Mouse (Mus musculus) cerebellum, adult 18-20 months (tissue): ENCODE data around the gene Klk1b1.
A peak's percentile ranks its signal among the peaks of the same experiment; 100 is the strongest.
"Not testable (repeated sequence)": the region's sequence is repeated elsewhere in the genome, so short reads cannot be mapped to it uniquely, and the experiment has no call there.

Experiments used
- DNase-seq, 2 experiments: peaks; one replicate each; pipeline ENCODE4 v3.0.0; 2021

The Klk1b1 gene

GRCm38 (mm10) chr7:43966451-43966850 lies at the start of gene Klk1b1:
TSS of gene Klk1b1 (plus strand) at chr7:43966751.
- DNase-seq: no peak

- DNase-seq: no peak
These were observed 48.1 kb upstream of the Klk1b1 start for GRCm38 (mm10) chr7:43918426-43918825.

GRCm38 (mm10) chr7:43918871-43919270 lies 47.7 kb upstream of the Klk1b1 start:
- DNase-seq: no peak

- peak; percentile 46 to 55 for DNase-seq
These were observed 46.7 kb upstream of the Klk1b1 start for GRCm38 (mm10) chr7:43919559-43920451.

- no peak for DNase-seq
These were observed 46.0 kb upstream of the Klk1b1 start for GRCm38 (mm10) chr7:43920582-43920981.

- no peak for DNase-seq
These were observed 45.5 kb upstream of the Klk1b1 start for GRCm38 (mm10) chr7:43921087-43921486.

GRCm38 (mm10) chr7:43921941-43922340 lies 44.6 kb upstream of the Klk1b1 start:
- DNase-seq: no peak

- no peak for DNase-seq
These were observed 40.6 kb upstream of the Klk1b1 start for GRCm38 (mm10) chr7:43925985-43926384.

GRCm38 (mm10) chr7:43928521-43928920 lies 38.0 kb upstream of the Klk1b1 start:
- peak in 1 of 2 experiments; percentile 9 for DNase-seq

GRCm38 (mm10) chr7:43932337-43932736 lies 34.2 kb upstream of the Klk1b1 start:
- DNase-seq: no peak

GRCm38 (mm10) chr7:43933440-43933839 lies 33.1 kb upstream of the Klk1b1 start, which contains the start of gene Klk15:
TSS of gene Klk15 (plus strand) at chr7:43933740.
- no peak for DNase-seq

GRCm38 (mm10) chr7:43934747-43935146 lies 31.8 kb upstream of the Klk1b1 start:
- DNase-seq: no peak

- DNase-seq: no peak
These were observed 30.0 kb upstream of the Klk1b1 start for GRCm38 (mm10) chr7:43936551-43936950.

- DNase-seq: not testable (repeated sequence)
These were observed 24.3 kb upstream of the Klk1b1 start for GRCm38 (mm10) chr7:43942293-43942692.

- no peak for DNase-seq
These were observed 21.8 kb upstream of the Klk1b1 start for GRCm38 (mm10) chr7:43944727-43945264.

GRCm38 (mm10) chr7:43950364-43950763 lies 16.2 kb upstream of the Klk1b1 start, which contains the start of gene Klk1b8:
TSS of gene Klk1b8 (plus strand) at chr7:43950664.
- DNase-seq: no peak

- DNase-seq: no peak
These were observed 13.8 kb upstream of the Klk1b1 start for GRCm38 (mm10) chr7:43952703-43953102.

- no peak for DNase-seq
These were observed 507 bp downstream of the Klk1b1 start for GRCm38 (mm10) chr7:43967058-43967457.

GRCm38 (mm10) chr7:43967612-43968011 lies 1.1 kb downstream of the Klk1b1 start:
- no peak for DNase-seq

GRCm38 (mm10) chr7:43975761-43976160 lies 9.2 kb downstream of the Klk1b1 start, which contains the start of gene Klk1b9:
TSS of gene Klk1b9 (plus strand) at chr7:43976061.
- DNase-seq: not testable (repeated sequence)

- DNase-seq: no peak
These were observed 19.1 kb downstream of the Klk1b1 start for GRCm38 (mm10) chr7:43985657-43986056.

GRCm38 (mm10) chr7:43994821-43995220 lies 28.3 kb downstream of the Klk1b1 start:
- not testable (repeated sequence) for DNase-seq

GRCm38 (mm10) chr7:43995577-43995976 lies 29.0 kb downstream of the Klk1b1 start, which contains the start of gene Klk1b11:
TSS of gene Klk1b11 (plus strand) at chr7:43995877.
- not testable (repeated sequence) for DNase-seq

- DNase-seq: no peak
These were observed 38.3 kb downstream of the Klk1b1 start for GRCm38 (mm10) chr7:44004847-44005246.
